Comparison of ENCODE assay signal across 8 mouse cellular contexts in the genomic region with DNA sequence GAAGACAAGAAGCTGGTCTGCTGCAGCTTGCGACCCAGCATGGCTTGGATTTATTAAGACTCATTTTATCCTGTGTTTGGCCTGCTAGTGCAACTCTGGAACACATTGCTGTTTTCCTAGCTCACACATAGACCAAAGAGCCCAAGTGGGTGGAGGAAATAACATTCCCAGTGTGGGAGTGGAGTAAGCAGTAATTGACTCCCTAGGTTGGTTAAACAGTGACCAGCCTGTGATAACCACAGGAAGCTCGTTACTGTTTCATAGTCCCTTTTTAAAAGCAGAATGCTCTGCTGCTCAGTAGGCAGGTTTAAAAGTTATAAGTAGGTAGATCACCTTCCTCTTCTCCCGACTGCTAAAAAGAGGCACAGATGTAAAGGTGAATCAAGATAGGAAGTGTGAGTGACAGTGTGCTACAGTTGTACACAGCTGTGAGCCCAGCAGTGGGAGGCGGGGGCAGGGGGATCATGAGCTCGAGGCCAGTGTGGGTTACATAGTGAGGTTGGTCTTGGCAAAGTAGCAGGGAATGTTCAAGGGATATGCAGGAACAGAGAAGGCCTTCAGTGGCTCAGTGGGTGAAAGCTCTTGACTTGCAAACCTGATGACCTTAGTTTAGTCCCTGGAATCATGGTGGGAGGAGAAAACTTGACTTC. TPM values are rescaled to one million over a fixed set of nuclear protein-coding genes. Genes with fewer than 3 reads are reported as not detected.
DNase-seq lines count a peak whose midpoint lies in the region; ATAC-seq and TF ChIP-seq lines count a peak whose summit lies in the region.

No protein-coding gene starts in this region.

- H3K9me3 ChIP-seq in heart, embryonic 13.5 days, result no peaks in the 10 kb centered on the region
- no peaks in the 10 kb centered on the region for H3K9me3 ChIP-seq in stomach, embryonic 16.5 days (replicated peaks; ENCODE audit: control insufficient read depth, low read length)
- H3K9me3 ChIP-seq in forebrain, postnatal 0 days (ENCODE audit: low read length), result no peaks in the 10 kb centered on the region

- no peak for DNase-seq in spleen, adult 2 months (ENCODE audit: low read depth in 1 of 2, low spot score in 2 of 2)
- no peak for DNase-seq in spleen, postnatal 10 days (ENCODE audit: low spot score in 2 of 2)
- DNase-seq in kidney, postnatal 4 days, result peak; percentile 57 to 69
- no peak for DNase-seq in forebrain, postnatal 0 days
- DNase-seq in left cerebral cortex, adult 11 months (ENCODE audit: low spot score), result no peak
- no peak for DNase-seq in frontal cortex, adult 2 months (ENCODE audit: extremely low spot score in 1 of 2, low spot score in 1 of 2)

- H3K4me3 ChIP-seq in spleen, adult 2 months (ENCODE audit: extremely low read depth, insufficient read depth, insufficient read length), result no peak overlapping the region
- H3K4me3 ChIP-seq in heart, embryonic 13.5 days, result no peak overlapping the region
- no peak overlapping the region for H3K4me3 ChIP-seq in stomach, embryonic 16.5 days (replicated peaks; ENCODE audit: low read length)
- H3K4me3 ChIP-seq in forebrain, postnatal 0 days (ENCODE audit: low read depth, low read length), result no peak overlapping the region

- no peak for TF ChIP-seq POLR2A in spleen, adult 2 months (IDR thresholded peaks at IDR 0.05; ENCODE audit: low read depth, low read length)

- 30% methylated on average over 5 of the region's 5 CpGs for WGBS in spleen, adult 2 months
- 62% methylated on average over 5 of the region's 5 CpGs for WGBS in heart, embryonic 13.5 days
- WGBS in stomach, embryonic 16.5 days, result 55% methylated on average over 5 of the region's 5 CpGs
- 74% methylated on average over 5 of the region's 5 CpGs for whole genome bisulfite sequencing in forebrain, postnatal 0 days

- peak overlapping the region; percentile 56 for H3K9ac ChIP-seq in heart, embryonic 13.5 days
- no peak overlapping the region for H3K9ac ChIP-seq in stomach, embryonic 16.5 days (ENCODE audit: low read length)
- no peak overlapping the region for H3K9ac ChIP-seq in forebrain, postnatal 0 days

- H3K36me3 ChIP-seq in spleen, adult 2 months (ENCODE audit: control insufficient read depth, insufficient read depth, low read length), result peaks cover 45% of the 10 kb centered on the region
- peaks cover 82% of the 10 kb centered on the region for H3K36me3 ChIP-seq in heart, embryonic 13.5 days
- peaks cover 39% of the 10 kb centered on the region for H3K36me3 ChIP-seq in stomach, embryonic 16.5 days (ENCODE audit: control insufficient read depth, insufficient read depth, low read length)
- H3K36me3 ChIP-seq in forebrain, postnatal 0 days (ENCODE audit: insufficient read depth), result peaks cover 42% of the 10 kb centered on the region

- H3K27ac ChIP-seq in spleen, adult 2 months (ENCODE audit: insufficient read depth, low read length), result peak overlapping the region; percentile 63
- H3K27ac ChIP-seq in heart, embryonic 13.5 days (replicated peaks), result peak overlapping the region; percentile 92
- H3K27ac ChIP-seq in stomach, embryonic 16.5 days (ENCODE audit: low read length), result peak overlapping the region; percentile 79
- no peak overlapping the region for H3K27ac ChIP-seq in forebrain, postnatal 0 days (ENCODE audit: low read depth, low read length)

- no peaks in the 10 kb centered on the region for H3K27me3 ChIP-seq in spleen, adult 2 months (ENCODE audit: control insufficient read depth, insufficient read depth, low read length)
- H3K27me3 ChIP-seq in heart, embryonic 13.5 days (replicated peaks), result no peaks in the 10 kb centered on the region
- no peaks in the 10 kb centered on the region for H3K27me3 ChIP-seq in stomach, embryonic 16.5 days (ENCODE audit: control insufficient read depth, insufficient read depth, low read length)
- no peaks in the 10 kb centered on the region for H3K27me3 ChIP-seq in forebrain, postnatal 0 days (ENCODE audit: insufficient read depth, low read length)

- H3K4me2 ChIP-seq in heart, embryonic 13.5 days, result peak overlapping the region; percentile 5; the same call in 1 of the 2 replicates
- H3K4me2 ChIP-seq in stomach, embryonic 16.5 days (ENCODE audit: low read depth, low read length), result peak overlapping the region; percentile 7; the same call in 1 of the 2 replicates
- H3K4me2 ChIP-seq in forebrain, postnatal 0 days (ENCODE audit: low read depth), result no peak overlapping the region

- peaks cover 17% of the 10 kb centered on the region for H3K4me1 ChIP-seq in spleen, adult 2 months (ENCODE audit: control insufficient read depth, insufficient read depth, insufficient read length)
- H3K4me1 ChIP-seq in heart, embryonic 13.5 days, result peaks cover 67% of the 10 kb centered on the region
- H3K4me1 ChIP-seq in stomach, embryonic 16.5 days (ENCODE audit: control insufficient read depth, insufficient read depth, low read length), result peaks cover 23% of the 10 kb centered on the region
- no peaks in the 10 kb centered on the region for H3K4me1 ChIP-seq in forebrain, postnatal 0 days (ENCODE audit: insufficient read depth)

- TF ChIP-seq CTCF in spleen, adult 2 months (IDR thresholded peaks at IDR 0.05; ENCODE audit: extremely low read depth, insufficient read depth, insufficient read length, insufficient replicate concordance), result no peak
- TF ChIP-seq CTCF in forebrain, postnatal 0 days (IDR thresholded peaks at IDR 0.05; ENCODE audit: low read depth), result no peak

- ATAC-seq in heart, embryonic 13.5 days (ENCODE audit: extremely low read depth, insufficient number of reproducible peaks, low FRiP score, low TSS enrichment), result no peak
- ATAC-seq in stomach, embryonic 16.5 days (ENCODE audit: insufficient read depth, low FRiP score), result peak; percentile 82; the same call in 1 of the 2 replicates
- ATAC-seq in forebrain, postnatal 0 days, result no peak

RNA-seq across cellular contexts. Expression of a gene that starts 13.6 kb away (rescaled TPM):
- polyA plus RNA-seq in spleen, adult 2 months (2012; rRNA removed), result 186 and 302 TPM in 2 replicates
- 400 and 438 TPM in 2 replicates for polyA plus RNA-seq in heart, embryonic 13.5 days (2015; fragmentation: Nextera tagmentation; extraction: Ambion mirVana)
- polyA plus RNA-seq in stomach, embryonic 16.5 days (2015; fragmentation: Nextera tagmentation; extraction: Ambion mirVana), result 544 and 546 TPM in 2 replicates
- 241 and 268 TPM in 2 replicates for total RNA-seq in forebrain, postnatal 0 days (2014; rRNA removed)
- polyA plus RNA-seq in forebrain, postnatal 0 days (2015; fragmentation: Nextera tagmentation; extraction: Ambion mirVana), result 541 and 596 TPM in 2 replicates
- polyA plus RNA-seq in frontal cortex, adult 2 months (2012; rRNA removed), result 213 and 235 TPM in 2 replicates

RNA-seq across cellular contexts. Expression of a gene that starts 28.9 kb away (rescaled TPM):
- polyA plus RNA-seq in spleen, adult 2 months (2012; rRNA removed), result 0.08 and 0.14 TPM in 2 replicates
- polyA plus RNA-seq in heart, embryonic 13.5 days (2015; fragmentation: Nextera tagmentation; extraction: Ambion mirVana), result 0.36 and 0.64 TPM in 2 replicates
- 1.0 and 1.2 TPM in 2 replicates for polyA plus RNA-seq in stomach, embryonic 16.5 days (2015; fragmentation: Nextera tagmentation; extraction: Ambion mirVana)
- total RNA-seq in forebrain, postnatal 0 days (2014; rRNA removed), result not detected in 2 replicates
- polyA plus RNA-seq in forebrain, postnatal 0 days (2015; fragmentation: Nextera tagmentation; extraction: Ambion mirVana), result 0.21 TPM in 1 of 2 replicates, not detected in the other
- 0.14 TPM in 1 of 2 replicates, not detected in the other for polyA plus RNA-seq in frontal cortex, adult 2 months (2012; rRNA removed)

RNA-seq across cellular contexts. Expression of a gene that starts 35.1 kb away (rescaled TPM):
- 102 and 119 TPM in 2 replicates for polyA plus RNA-seq in spleen, adult 2 months (2012; rRNA removed)
- polyA plus RNA-seq in heart, embryonic 13.5 days (2015; fragmentation: Nextera tagmentation; extraction: Ambion mirVana), result 164 and 188 TPM in 2 replicates
- polyA plus RNA-seq in stomach, embryonic 16.5 days (2015; fragmentation: Nextera tagmentation; extraction: Ambion mirVana), result 227 and 252 TPM in 2 replicates
- 160 and 179 TPM in 2 replicates for total RNA-seq in forebrain, postnatal 0 days (2014; rRNA removed)
- 211 and 215 TPM in 2 replicates for polyA plus RNA-seq in forebrain, postnatal 0 days (2015; fragmentation: Nextera tagmentation; extraction: Ambion mirVana)
- 182 and 184 TPM in 2 replicates for polyA plus RNA-seq in frontal cortex, adult 2 months (2012; rRNA removed)

RNA-seq across cellular contexts. Expression of a gene that starts 35.3 kb away (rescaled TPM):
- 27.5 and 33.8 TPM in 2 replicates for polyA plus RNA-seq in spleen, adult 2 months (2012; rRNA removed)
- polyA plus RNA-seq in heart, embryonic 13.5 days (2015; fragmentation: Nextera tagmentation; extraction: Ambion mirVana), result 227 and 252 TPM in 2 replicates
- polyA plus RNA-seq in stomach, embryonic 16.5 days (2015; fragmentation: Nextera tagmentation; extraction: Ambion mirVana), result 108 and 119 TPM in 2 replicates
- 57.5 and 64.5 TPM in 2 replicates for total RNA-seq in forebrain, postnatal 0 days (2014; rRNA removed)
- polyA plus RNA-seq in forebrain, postnatal 0 days (2015; fragmentation: Nextera tagmentation; extraction: Ambion mirVana), result 112 and 128 TPM in 2 replicates
- 110 and 135 TPM in 2 replicates for polyA plus RNA-seq in frontal cortex, adult 2 months (2012; rRNA removed)

RNA-seq across cellular contexts. Expression of a gene that starts 55.0 kb away (rescaled TPM):
- 0.18 and 0.27 TPM in 2 replicates for polyA plus RNA-seq in spleen, adult 2 months (2012; rRNA removed)
- not detected in 2 replicates for polyA plus RNA-seq in heart, embryonic 13.5 days (2015; fragmentation: Nextera tagmentation; extraction: Ambion mirVana)
- not detected in 2 replicates for polyA plus RNA-seq in stomach, embryonic 16.5 days (2015; fragmentation: Nextera tagmentation; extraction: Ambion mirVana)
- not detected in 2 replicates for total RNA-seq in forebrain, postnatal 0 days (2014; rRNA removed)
- not detected in 2 replicates for polyA plus RNA-seq in forebrain, postnatal 0 days (2015; fragmentation: Nextera tagmentation; extraction: Ambion mirVana)
- polyA plus RNA-seq in frontal cortex, adult 2 months (2012; rRNA removed), result not detected in 2 replicates

Comparison
In these comparisons a context has a peak if more than half of its experiments do, and no peak if none do; other contexts are left out.
1. DNase-seq: peak in kidney, postnatal 4 days (2 of 2); none in spleen, adult 2 months (0 of 2), spleen, postnatal 10 days (0 of 2), forebrain, postnatal 0 days (single experiment), left cerebral cortex, adult 11 months (single experiment) and frontal cortex, adult 2 months (0 of 2).